Mouse (Mus musculus) cerebellum, adult 11-12 months (tissue): ENCODE measurements around the gene Grap2.

ENCODE experiments used
- DNase-seq: peaks from one replicate; pipeline ENCODE4 v3.0.0; 2022

Gene Grap2

GRCm38 (mm10) chr15:80688536-80688935 lies 116.1 kb downstream of the Grap2 start:
- no peak for DNase-seq

GRCm38 (mm10) chr15:80693492-80693891 lies 121.1 kb downstream of the Grap2 start:
- no peak for DNase-seq

GRCm38 (mm10) chr15:80694125-80694910 lies 121.9 kb downstream of the Grap2 start:
- DNase-seq: peak; percentile 71

GRCm38 (mm10) chr15:80697564-80697963 lies 125.2 kb downstream of the Grap2 start:
- no peak for DNase-seq

GRCm38 (mm10) chr15:80701481-80702257 lies 129.3 kb downstream of the Grap2 start:
- DNase-seq: no peak
